Mouse (Mus musculus): Measurements from ENCODE around the gene Thbd.

GRCm38 (mm10) chr2:148406160-148406970 lies 1.6 kb downstream of the Thbd start:
- TF ChIP-seq POLR2A (IDR thresholded peaks at IDR 0.05; ENCODE audit: low read depth, low read length) (no peak), CTCF (IDR thresholded peaks at IDR 0.05; ENCODE audit: extremely low read depth, insufficient read depth, insufficient read length, insufficient replicate concordance) (peak; percentile 22; the same call in 1 of the 2 replicates)

Measured in spleen, adult 2 months (tissue).